Mouse (Mus musculus): ENCODE measurements around the gene Slc35b1.

DNA sequence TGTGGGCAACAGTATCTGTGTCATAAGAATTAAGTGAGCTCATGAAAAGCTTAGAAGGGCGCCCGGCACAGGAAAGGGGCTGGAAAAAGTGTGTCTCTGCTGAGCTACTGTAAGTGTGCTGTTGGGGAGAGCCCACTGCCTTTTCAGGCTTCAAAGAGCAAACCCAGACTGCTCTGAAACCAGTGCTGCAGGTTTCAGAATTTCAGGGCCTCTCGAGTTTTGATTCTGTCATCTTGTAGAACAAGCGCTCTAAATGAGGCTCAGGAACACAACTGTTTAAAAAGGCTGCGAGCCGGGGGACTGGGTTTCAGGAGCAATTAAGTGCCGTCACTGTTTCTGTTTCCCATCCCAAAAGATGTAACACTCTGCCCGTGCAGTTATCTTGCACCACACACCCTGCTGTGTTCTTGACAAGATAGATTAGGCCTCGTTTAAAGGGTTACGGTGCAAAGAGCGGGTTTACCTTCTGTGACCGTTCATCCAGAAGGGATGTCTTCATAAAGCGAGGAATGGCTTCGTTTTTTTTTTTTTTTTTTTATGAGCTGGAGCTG lies 44.9 kb upstream of the Slc35b1 start:
- no peak for TF ChIP-seq FLI1 (IDR thresholded peaks at IDR 0.05; ENCODE audit: low read length)
- TF ChIP-seq GATA1 (IDR thresholded peaks at IDR 0.05; ENCODE audit: borderline replicate concordance, low read length): no peak
